Mouse (Mus musculus) heart, postnatal 0 days (tissue): ENCODE data around the gene P4ha2. TPM values are rescaled to one million over a fixed set of nuclear protein-coding genes. Genes with fewer than 3 reads are reported as not detected.

ENCODE experiments used
- ATAC-seq: fragments of 200-750 bp; cut with Nextera tagmentation; 2 replicates; pipeline ENCODE4 v1.8.0; 2017; ENCODE audit warnings: low read depth, moderate number of reproducible peaks, moderate library complexity; ENCODE audit not compliant: insufficient read depth
- DNase-seq: peaks from one replicate; pipeline ENCODE4 v3.0.0-alpha.2; 2016; ENCODE audit warnings: low spot score
- H3K27ac ChIP-seq: fragments of 300-500 bp; sonication (generic); 2 replicates; pipeline ENCODE4 v1.5.1; 2014; ENCODE audit warnings: low read depth, mild to moderate bottlenecking
- H3K27me3 ChIP-seq: fragments of 300-500 bp; sonication (generic); 2 replicates; pipeline ENCODE4 v1.6.1; 2014; ENCODE audit warnings: low read length, mixed read lengths; ENCODE audit not compliant: control insufficient read depth, insufficient read depth
- H3K36me3 ChIP-seq: fragments of 300-500 bp; sonication (generic); replicated peaks from 2 replicates; pipeline ENCODE4 v1.6.1; 2014; ENCODE audit warnings: low read length, mixed read lengths; ENCODE audit not compliant: control insufficient read depth, insufficient read depth
- H3K4me1 ChIP-seq: fragments of 300-500 bp; sonication (generic); 2 replicates; pipeline ENCODE4 v1.6.1; 2014; ENCODE audit warnings: antibody characterized with exemption; ENCODE audit not compliant: control insufficient read depth, insufficient read depth
- H3K4me2 ChIP-seq: fragments of 300-500 bp; sonication (generic); 2 replicates; pipeline ENCODE4 v1.6.1; 2014; ENCODE audit warnings: low read depth, mild to moderate bottlenecking, low read length, moderate library complexity
- H3K4me3 ChIP-seq: fragments of 300-500 bp; sonication (generic); 2 replicates; pipeline ENCODE4 v1.5.1; 2014; ENCODE audit warnings: low read depth, low read length
- H3K9ac ChIP-seq: fragments of 300-500 bp; sonication (generic); replicated peaks from 2 replicates; pipeline ENCODE4 v1.6.1; 2014; ENCODE audit warnings: low read depth, low read length, mixed read lengths
- H3K9me3 ChIP-seq: fragments of 300-500 bp; sonication (generic); replicated peaks from 2 replicates; pipeline ENCODE4 v1.6.1; 2016; ENCODE audit warnings: low read length; ENCODE audit not compliant: control insufficient read depth
- CTCF ChIP-seq: IDR thresholded peaks from 2 replicates; pipeline ENCODE4 v1.5.1; 2016; ENCODE audit warnings: antibody characterized with exemption, control low read depth, low read depth
- EP300 ChIP-seq: IDR thresholded peaks from 2 replicates; pipeline ENCODE4 v1.6.1; 2016; ENCODE audit warnings: antibody characterized with exemption, low read depth
- WGBS: fragments of 180-500 bp; shearing (Covaris S2); extraction: QIAGEN DNeasy Blood & Tissue Kit; methylation state at CpG from one replicate; pipeline ENCODE4 v1.1.7; 2014; 5-methylcytosine and 5-hydroxymethylcytosine counted together
- polyA plus RNA-seq: library from polyadenylated mRNA; unstranded; fragments of >200 nt; fragmentation: Nextera tagmentation; extraction: Ambion mirVana; gene quantifications from 2 replicates; pipeline ENCODE4 v1.2.1, GENCODE M21; 2015
- total RNA-seq: library from RNA; depleted of rRNA; stranded (reverse); fragments of >200 nt; gene quantifications from 2 replicates; pipeline ENCODE4 v1.2.3, GENCODE M21; 2014; ENCODE audit warnings: low replicate concordance

The P4ha2 gene
- total and polyA plus RNA-seq, 2 experiments from 2014 or later, result 19.8 to 49.0 TPM

DNA sequence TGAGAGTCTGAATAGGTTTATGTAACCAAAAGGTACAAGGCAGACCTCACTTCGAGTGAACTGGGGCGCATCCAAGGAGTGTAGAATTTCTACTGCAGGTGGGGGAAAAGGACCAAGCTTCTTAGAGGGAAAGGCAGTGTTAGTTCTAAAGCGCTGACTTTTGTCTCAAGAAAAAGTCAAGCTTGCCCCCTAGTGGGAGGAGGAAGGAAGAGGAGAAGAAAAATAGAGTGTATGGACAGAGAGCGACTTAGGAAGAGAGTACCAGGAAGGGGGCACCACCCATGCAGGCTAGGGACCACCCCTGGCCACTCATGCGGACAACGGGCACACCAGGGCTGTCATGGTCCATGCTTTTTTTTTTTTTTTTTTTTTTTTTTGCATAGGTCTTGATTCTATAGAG, 45.6 kb upstream of the P4ha2 start:
- Histone ChIP-seq H3K9ac (no peak overlapping the region), H3K27me3 (peaks cover 4% of the 10 kb centered on the region; the same call in 1 of the 2 replicates), H3K36me3 (no peaks in the 10 kb centered on the region), H3K27ac (no peak overlapping the region), H3K4me1 (no peaks in the 10 kb centered on the region; the same call in 1 of the 2 replicates), H3K4me2 (no peak overlapping the region), H3K9me3 (no peaks in the 10 kb centered on the region), H3K4me3 (no peak overlapping the region)
- 35% methylated on average over 6 of the region's 6 CpGs for WGBS
- ATAC-seq, result no peak
- DNase-seq, result no peak
- TF ChIP-seq CTCF (peak; percentile 76), EP300 (no peak)

DNA sequence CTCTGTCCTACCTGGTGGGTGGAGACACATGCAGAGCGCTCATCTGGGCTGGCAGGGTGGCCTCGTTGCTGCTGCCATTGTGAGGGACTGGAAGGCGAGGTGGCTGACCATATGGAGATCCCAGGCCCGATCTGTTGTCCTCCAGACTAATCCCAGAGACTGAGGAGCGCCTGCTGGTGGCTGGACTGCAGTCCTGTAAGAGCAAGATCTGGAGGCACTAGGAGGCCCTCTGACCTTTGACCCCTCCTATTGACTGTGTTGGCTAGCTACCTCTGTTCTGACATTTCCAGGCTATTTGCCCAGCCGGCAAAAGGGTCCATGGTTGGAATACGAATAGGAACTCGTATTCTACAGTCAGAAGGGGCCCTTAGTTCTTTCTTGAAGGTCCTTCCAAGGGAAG, 43.8 kb upstream of the P4ha2 start:
- Histone ChIP-seq H3K9me3 (no peaks in the 10 kb centered on the region), H3K4me3 (no peak overlapping the region), H3K9ac (no peak overlapping the region), H3K4me2 (no peak overlapping the region), H3K27me3 (peaks cover 4% of the 10 kb centered on the region; the same call in 1 of the 2 replicates), H3K4me1 (peaks cover under 1% of the 10 kb centered on the region; the same call in 1 of the 2 replicates), H3K27ac (no peak overlapping the region), H3K36me3 (no peaks in the 10 kb centered on the region)
- TF ChIP-seq CTCF (no peak), EP300 (no peak)
- 67% methylated on average over 8 of the region's 8 CpGs for WGBS
- no peak for ATAC-seq
- DNase-seq, result no peak

GRCm38 (mm10) chr11:54057428-54057827, 42.5 kb upstream of the P4ha2 start:
- no peaks in the 10 kb centered on the region for H3K9me3 ChIP-seq
- H3K36me3 ChIP-seq, result no peaks in the 10 kb centered on the region
- no peak overlapping the region for H3K4me2 ChIP-seq
- no peak overlapping the region for H3K27ac ChIP-seq
- H3K4me3 ChIP-seq, result no peak overlapping the region
- ATAC-seq (no peak), DNase-seq (no peak)
- no peak for TF ChIP-seq EP300
- TF ChIP-seq CTCF, result no peak
- H3K9ac ChIP-seq, result no peak overlapping the region
- peaks cover 4% of the 10 kb centered on the region; the same call in 1 of the 2 replicates for H3K27me3 ChIP-seq
- WGBS, result 68% methylated on average over 2 of the region's 2 CpGs
- peaks cover 13% of the 10 kb centered on the region for H3K4me1 ChIP-seq

DNA sequence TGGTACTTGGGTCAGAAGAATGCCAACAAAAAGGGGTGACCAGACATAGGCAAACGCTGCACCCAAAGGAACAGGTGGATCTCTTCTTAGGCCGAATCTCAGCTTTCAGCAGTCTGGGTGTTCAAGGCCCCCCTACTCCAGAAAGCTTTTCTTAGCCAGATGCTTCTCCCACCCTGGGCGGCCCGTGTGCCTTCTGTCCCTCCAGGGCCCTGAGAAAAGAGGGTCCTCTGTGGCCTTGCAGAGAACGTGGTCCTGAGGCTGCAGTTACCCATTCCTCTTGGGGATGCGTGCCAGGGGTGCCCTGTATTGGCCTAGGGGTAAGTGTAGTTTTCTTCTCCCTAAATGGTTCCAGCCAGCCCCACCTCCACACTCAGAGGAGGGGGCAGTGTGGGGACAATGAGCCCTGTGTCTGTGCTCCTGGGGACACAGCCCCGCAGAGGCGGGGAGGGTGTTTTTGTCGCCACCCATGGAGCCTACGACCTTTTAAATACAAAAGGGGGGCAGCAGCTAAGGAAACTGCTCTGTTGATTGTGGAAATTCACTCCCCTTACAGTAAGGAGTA, 41.8 kb upstream of the P4ha2 start:
- TF ChIP-seq CTCF (no peak), EP300 (no peak)
- H3K9ac ChIP-seq, result no peak overlapping the region
- no peak overlapping the region for H3K27ac ChIP-seq
- no peaks in the 10 kb centered on the region for H3K9me3 ChIP-seq
- peaks cover 20% of the 10 kb centered on the region for H3K4me1 ChIP-seq
- H3K27me3 ChIP-seq, result peaks cover 4% of the 10 kb centered on the region; the same call in 1 of the 2 replicates
- no peak for DNase-seq
- H3K36me3 ChIP-seq, result no peaks in the 10 kb centered on the region
- no peak overlapping the region for H3K4me3 ChIP-seq
- WGBS, result 70% methylated on average over 10 of the region's 10 CpGs
- no peak for ATAC-seq
- no peak overlapping the region for H3K4me2 ChIP-seq

- H3K4me1 ChIP-seq, result peaks cover 22% of the 10 kb centered on the region
- H3K27me3 ChIP-seq, result peaks cover 4% of the 10 kb centered on the region; the same call in 1 of the 2 replicates
- DNase-seq (no peak), ATAC-seq (0 out of 2 replicates have a peak, but pooled peaks have one; percentile 21)
- H3K4me3 ChIP-seq, result no peak overlapping the region
- H3K36me3 ChIP-seq, result no peaks in the 10 kb centered on the region
- H3K27ac ChIP-seq, result no peak overlapping the region
- WGBS, result 29% methylated on average over 6 of the region's 6 CpGs
- H3K4me2 ChIP-seq, result no peak overlapping the region
- TF ChIP-seq EP300, result no peak
- no peak for TF ChIP-seq CTCF
- no peak overlapping the region for H3K9ac ChIP-seq
- H3K9me3 ChIP-seq, result no peaks in the 10 kb centered on the region
Measured at GRCm38 (mm10) chr11:54058643-54059042, 41.3 kb upstream of the P4ha2 start.

DNA sequence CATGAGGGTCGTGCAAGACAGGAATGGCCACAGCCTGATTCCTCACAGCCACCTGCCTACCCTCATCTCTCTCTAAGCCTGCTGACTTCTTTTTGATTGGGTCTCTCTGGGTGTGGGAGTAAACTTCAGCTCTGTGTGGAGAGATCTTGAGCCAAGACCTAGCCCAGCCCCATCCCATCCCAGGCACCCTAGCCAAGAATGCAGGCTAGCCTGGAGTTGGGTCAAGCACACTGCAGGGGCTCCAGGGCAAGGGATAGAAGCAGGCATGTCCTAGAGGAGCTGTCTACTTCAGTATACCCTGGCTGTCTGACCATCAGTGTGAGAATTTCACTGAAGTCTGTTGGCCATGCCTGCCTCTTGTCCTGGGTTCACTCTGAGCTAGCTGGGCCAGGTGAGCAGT, 40.4 kb upstream of the P4ha2 start:
- DNase-seq (no peak), ATAC-seq (no peak)
- H3K27me3 ChIP-seq, result peaks cover 4% of the 10 kb centered on the region; the same call in 1 of the 2 replicates
- no peaks in the 10 kb centered on the region for H3K9me3 ChIP-seq
- peaks cover 27% of the 10 kb centered on the region for H3K4me1 ChIP-seq
- TF ChIP-seq CTCF (no peak), EP300 (no peak)
- H3K9ac ChIP-seq, result no peak overlapping the region
- no peak overlapping the region for H3K4me3 ChIP-seq
- no peaks in the 10 kb centered on the region for H3K36me3 ChIP-seq
- WGBS, result 45% methylated on average over 1 of the region's 1 CpGs
- no peak overlapping the region for H3K4me2 ChIP-seq
- H3K27ac ChIP-seq, result no peak overlapping the region
